Mouse (Mus musculus): ENCODE measurements at regions not wholly inside any gene's neighbourhood (a gene's known extent, or its start where the extent isn't known, plus 50 kb on each side); places are given as distances from the start of the nearest gene placed in this dataset.

DNA sequence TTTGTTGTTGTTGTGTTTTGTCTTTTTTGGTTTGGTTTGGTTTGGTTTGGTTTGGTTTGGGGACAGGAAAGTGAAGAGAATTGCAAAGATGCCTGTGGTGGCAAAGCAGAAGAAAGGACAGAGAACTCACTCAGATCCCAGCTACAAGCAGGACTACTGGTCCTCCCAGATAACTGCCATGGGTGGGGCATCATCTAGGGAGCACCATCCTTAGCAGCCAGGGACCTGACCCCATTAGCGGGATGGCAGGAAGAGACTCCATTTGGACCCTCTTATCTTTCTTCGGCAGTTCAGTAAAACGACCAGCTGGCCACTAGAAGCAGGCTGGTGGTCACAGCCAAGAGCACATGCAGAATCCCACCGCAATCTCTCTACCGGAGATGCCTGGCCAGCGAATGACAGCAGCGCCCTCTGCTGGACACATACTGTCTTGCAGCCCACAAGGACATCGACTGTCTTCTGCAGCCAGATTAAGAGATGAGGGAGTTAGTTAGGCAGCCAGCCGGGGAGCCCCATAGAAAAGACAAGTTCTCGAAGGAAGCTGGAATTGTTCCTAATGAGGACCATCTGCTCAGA, 119.8 kb downstream of the Gm9195 start:
- no peaks in the 10 kb centered on the region for H3K27me3 ChIP-seq (ENCODE audit: control insufficient read depth, insufficient read depth, low read length)
- no peak overlapping the region for H3K27ac ChIP-seq (ENCODE audit: insufficient read depth, low read depth, low read length)
- 13% methylated on average over 10 of the region's 10 CpGs for WGBS
- TF ChIP-seq CTCF (IDR thresholded peaks at IDR 0.05; ENCODE audit: extremely low read depth, insufficient read length, insufficient replicate concordance, low read depth, low read length) (peak; percentile 70; the same call in 1 of the 2 replicates), POLR2A (IDR thresholded peaks at IDR 0.05; ENCODE audit: low read depth, low read length) (no peak)
- no peak overlapping the region for H3K4me3 ChIP-seq (ENCODE audit: low read depth, low read length)
- no peaks in the 10 kb centered on the region for H3K4me1 ChIP-seq (ENCODE audit: control insufficient read depth, insufficient read depth, insufficient read length, low read length)
- no peaks in the 10 kb centered on the region for H3K36me3 ChIP-seq (ENCODE audit: control insufficient read depth, insufficient read depth, low read length)

GRCm38 (mm10) chr14:72360829-72361520, 130.7 kb downstream of the Gm9195 start:
- 75% methylated on average over 4 of the region's 4 CpGs for WGBS
- Histone ChIP-seq H3K27ac (ENCODE audit: insufficient read depth, low read depth, low read length) (no peak overlapping the region), H3K4me1 (ENCODE audit: control insufficient read depth, insufficient read depth, insufficient read length, low read length) (no peaks in the 10 kb centered on the region), H3K27me3 (ENCODE audit: control insufficient read depth, insufficient read depth, low read length) (no peaks in the 10 kb centered on the region), H3K36me3 (ENCODE audit: control insufficient read depth, insufficient read depth, low read length) (no peaks in the 10 kb centered on the region), H3K4me3 (ENCODE audit: low read depth, low read length) (no peak overlapping the region)
- TF ChIP-seq CTCF (IDR thresholded peaks at IDR 0.05; ENCODE audit: extremely low read depth, insufficient read length, insufficient replicate concordance, low read depth, low read length) (no peak), POLR2A (IDR thresholded peaks at IDR 0.05; ENCODE audit: low read depth, low read length) (no peak)

GRCm38 (mm10) chr14:72360181-72360580, 131.5 kb downstream of the Gm9195 start:
- H3K4me3 ChIP-seq (ENCODE audit: low read depth, low read length) = no peak overlapping the region
- no peaks in the 10 kb centered on the region for H3K27me3 ChIP-seq (ENCODE audit: control insufficient read depth, insufficient read depth, low read length)
- no peaks in the 10 kb centered on the region for H3K4me1 ChIP-seq (ENCODE audit: control insufficient read depth, insufficient read depth, insufficient read length, low read length)
- 80% methylated on average over 7 of the region's 7 CpGs for WGBS
- no peak overlapping the region for H3K27ac ChIP-seq (ENCODE audit: insufficient read depth, low read depth, low read length)
- H3K36me3 ChIP-seq (ENCODE audit: control insufficient read depth, insufficient read depth, low read length) = no peaks in the 10 kb centered on the region
- no peak for TF ChIP-seq CTCF (IDR thresholded peaks at IDR 0.05; ENCODE audit: extremely low read depth, insufficient read length, insufficient replicate concordance, low read depth, low read length)
- no peak for TF ChIP-seq POLR2A (IDR thresholded peaks at IDR 0.05; ENCODE audit: low read depth, low read length)

GRCm38 (mm10) chr14:72357915-72358314, 133.7 kb downstream of the Gm9195 start:
- 84% methylated on average over 3 of the region's 3 CpGs for WGBS
- no peaks in the 10 kb centered on the region for H3K27me3 ChIP-seq (ENCODE audit: control insufficient read depth, insufficient read depth, low read length)
- no peak overlapping the region for H3K4me3 ChIP-seq (ENCODE audit: low read depth, low read length)
- no peaks in the 10 kb centered on the region for H3K4me1 ChIP-seq (ENCODE audit: control insufficient read depth, insufficient read depth, insufficient read length, low read length)
- no peak overlapping the region for H3K27ac ChIP-seq (ENCODE audit: insufficient read depth, low read depth, low read length)
- TF ChIP-seq CTCF (IDR thresholded peaks at IDR 0.05; ENCODE audit: extremely low read depth, insufficient read length, insufficient replicate concordance, low read depth, low read length) (no peak), POLR2A (IDR thresholded peaks at IDR 0.05; ENCODE audit: low read depth, low read length) (no peak)
- no peaks in the 10 kb centered on the region for H3K36me3 ChIP-seq (ENCODE audit: control insufficient read depth, insufficient read depth, low read length)

DNA sequence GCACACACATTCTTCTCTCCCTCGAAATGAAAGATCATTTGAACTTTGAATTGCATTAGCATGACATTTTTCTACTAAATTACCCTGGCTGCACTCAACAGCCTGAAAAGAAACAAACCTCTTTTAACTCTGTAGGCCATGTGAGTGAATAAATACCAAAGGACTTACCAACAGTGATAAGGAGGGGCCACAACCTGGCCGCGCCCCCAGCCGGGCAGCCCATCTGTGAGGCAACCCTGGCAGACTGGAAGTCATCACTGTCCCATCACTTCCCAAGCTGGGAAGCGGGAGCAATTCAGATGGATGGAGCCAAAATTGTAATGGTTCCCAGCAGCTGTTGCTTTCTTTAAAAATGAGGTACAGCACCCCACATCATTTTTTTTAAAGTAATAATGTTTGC, 149.5 kb downstream of the Gm9195 start:
- H3K4me3 ChIP-seq (ENCODE audit: low read depth, low read length) = no peak overlapping the region
- no peaks in the 10 kb centered on the region for H3K4me1 ChIP-seq (ENCODE audit: control insufficient read depth, insufficient read depth, insufficient read length, low read length)
- TF ChIP-seq POLR2A (IDR thresholded peaks at IDR 0.05; ENCODE audit: low read depth, low read length) (no peak), CTCF (IDR thresholded peaks at IDR 0.05; ENCODE audit: extremely low read depth, insufficient read length, insufficient replicate concordance, low read depth, low read length) (no peak)
- no peaks in the 10 kb centered on the region for H3K36me3 ChIP-seq (ENCODE audit: control insufficient read depth, insufficient read depth, low read length)
- no peak overlapping the region for H3K27ac ChIP-seq (ENCODE audit: insufficient read depth, low read depth, low read length)
- no peaks in the 10 kb centered on the region for H3K27me3 ChIP-seq (ENCODE audit: control insufficient read depth, insufficient read depth, low read length)
- WGBS = 34% methylated on average over 5 of the region's 5 CpGs

DNA sequence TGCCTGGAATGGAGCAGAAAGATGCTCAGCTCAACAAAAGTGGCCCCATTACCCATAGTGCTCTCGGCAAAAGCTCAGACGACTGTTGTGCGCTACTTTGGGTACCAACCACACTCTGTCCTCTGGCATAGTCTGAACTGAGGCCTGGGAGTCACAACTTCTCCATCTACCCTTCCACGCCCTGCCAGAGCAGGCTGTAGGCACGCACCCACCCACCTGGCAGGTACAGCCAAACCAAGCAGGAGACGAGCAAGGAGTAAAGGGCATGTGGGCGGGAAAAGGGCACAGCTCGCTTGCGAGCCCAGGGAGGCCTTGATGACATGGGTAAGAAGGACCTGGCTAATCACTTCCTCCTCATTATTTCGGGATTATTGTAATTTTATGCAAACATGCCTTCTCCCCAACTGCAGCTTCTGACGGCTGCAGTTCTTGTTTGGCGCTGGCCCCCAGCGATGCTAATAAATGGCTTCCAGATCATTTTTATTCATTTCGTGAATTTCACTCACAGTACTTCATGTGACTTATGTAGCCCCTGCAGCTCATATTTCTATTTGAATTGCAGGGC, 150.0 kb downstream of the Gm9195 start:
- 48% methylated on average over 14 of the region's 14 CpGs for WGBS
- Histone ChIP-seq H3K27me3 (ENCODE audit: control insufficient read depth, insufficient read depth, low read length) (no peaks in the 10 kb centered on the region), H3K4me1 (ENCODE audit: control insufficient read depth, insufficient read depth, insufficient read length, low read length) (no peaks in the 10 kb centered on the region), H3K27ac (ENCODE audit: insufficient read depth, low read depth, low read length) (no peak overlapping the region), H3K4me3 (ENCODE audit: low read depth, low read length) (no peak overlapping the region), H3K36me3 (ENCODE audit: control insufficient read depth, insufficient read depth, low read length) (no peaks in the 10 kb centered on the region)
- TF ChIP-seq POLR2A (IDR thresholded peaks at IDR 0.05; ENCODE audit: low read depth, low read length) (no peak), CTCF (IDR thresholded peaks at IDR 0.05; ENCODE audit: extremely low read depth, insufficient read length, insufficient replicate concordance, low read depth, low read length) (no peak)

GRCm38 (mm10) chr14:72338046-72338445, 153.6 kb downstream of the Gm9195 start:
- H3K4me1 ChIP-seq (ENCODE audit: control insufficient read depth, insufficient read depth, insufficient read length, low read length) = no peaks in the 10 kb centered on the region
- H3K4me3 ChIP-seq (ENCODE audit: low read depth, low read length) = no peak overlapping the region
- H3K36me3 ChIP-seq (ENCODE audit: control insufficient read depth, insufficient read depth, low read length) = no peaks in the 10 kb centered on the region
- no peaks in the 10 kb centered on the region for H3K27me3 ChIP-seq (ENCODE audit: control insufficient read depth, insufficient read depth, low read length)
- no peak overlapping the region for H3K27ac ChIP-seq (ENCODE audit: insufficient read depth, low read depth, low read length)
- WGBS = 79% methylated on average over 1 of the region's 1 CpGs
- TF ChIP-seq CTCF (IDR thresholded peaks at IDR 0.05; ENCODE audit: extremely low read depth, insufficient read length, insufficient replicate concordance, low read depth, low read length) (no peak), POLR2A (IDR thresholded peaks at IDR 0.05; ENCODE audit: low read depth, low read length) (no peak)
